ENCODE assay signal across 27 mouse cellular contexts in genomic region chr7:49182427-49182826, GRCm38 (mm10).
A peak's percentile ranks its signal among the peaks of the same experiment; 100 is the strongest.
DNase-seq lines count a peak whose midpoint lies in the region; ATAC-seq and TF ChIP-seq lines count a peak whose summit lies in the region.
"Had no signal": no experiment of that assay in that cellular context is flagged by ENCODE, and none has a peak within 500 bp of the region (broad histone marks: within the 10 kb centered on the region; RNA-seq: fewer than 3 reads in every experiment).

No protein-coding gene starts in this region.

- H3K4me3 ChIP-seq in hindbrain, postnatal 0 days (ENCODE audit: low read length), result no peak overlapping the region
- H3K4me3 ChIP-seq in hindbrain, embryonic 12.5 days, result no peak overlapping the region
- H3K4me3 ChIP-seq in olfactory bulb, adult 2 months (ENCODE audit: insufficient read depth, low read depth, low read length), result no peak overlapping the region
- H3K4me3 ChIP-seq in forebrain, embryonic 10.5 days, result no peak overlapping the region
- H3K4me3 ChIP-seq: hindbrain, embryonic 15.5 days; intestine, embryonic 15.5 days; limb, embryonic 15.5 days; megakaryocyte, embryonic 14.5 days; neural tube, embryonic 12.5 days; stomach, embryonic 15.5 days had no signal

- peaks cover 27% of the 10 kb centered on the region for H3K4me1 ChIP-seq in hindbrain, postnatal 0 days (ENCODE audit: insufficient read depth, low read length)
- peaks cover 29% of the 10 kb centered on the region for H3K4me1 ChIP-seq in hindbrain, embryonic 12.5 days
- H3K4me1 ChIP-seq in olfactory bulb, adult 2 months (ENCODE audit: control insufficient read depth, insufficient read depth, low read length), result peaks cover 45% of the 10 kb centered on the region
- peaks cover 6% of the 10 kb centered on the region for H3K4me1 ChIP-seq in forebrain, embryonic 10.5 days
- H3K4me1 ChIP-seq: stomach, embryonic 15.5 days had no signal

- no peak overlapping the region for H3K4me2 ChIP-seq in hindbrain, postnatal 0 days (ENCODE audit: low read depth, low read length)
- no peak overlapping the region for H3K4me2 ChIP-seq in hindbrain, embryonic 12.5 days (replicated peaks)
- H3K4me2 ChIP-seq: hindbrain, embryonic 15.5 days; intestine, embryonic 15.5 days; limb, embryonic 15.5 days; lung, embryonic 14.5 days; neural tube, embryonic 12.5 days; stomach, embryonic 15.5 days had no signal

- no peak for TF ChIP-seq CTCF in hindbrain, postnatal 0 days (IDR thresholded peaks at IDR 0.05; ENCODE audit: low read depth)
- TF ChIP-seq CTCF in olfactory bulb, adult 2 months (IDR thresholded peaks at IDR 0.05; ENCODE audit: insufficient read depth, low read depth, low read length), result no peak

- ATAC-seq in hindbrain, postnatal 0 days, result no peak
- ATAC-seq in hindbrain, embryonic 12.5 days (ENCODE audit: low FRiP score), result no peak
- ATAC-seq: intestine, embryonic 15.5 days; Patski had no signal

- H3K9me3 ChIP-seq in hindbrain, postnatal 0 days (ENCODE audit: low read length), result no peaks in the 10 kb centered on the region
- H3K9me3 ChIP-seq in hindbrain, embryonic 12.5 days (replicated peaks), result no peaks in the 10 kb centered on the region
- H3K9me3 ChIP-seq in forebrain, embryonic 10.5 days, result no peaks in the 10 kb centered on the region
- H3K9me3 ChIP-seq: hindbrain, embryonic 15.5 days; intestine, embryonic 15.5 days; limb, embryonic 15.5 days; megakaryocyte, embryonic 14.5 days; neural tube, embryonic 12.5 days; stomach, embryonic 15.5 days had no signal

- TF ChIP-seq POLR2A in olfactory bulb, adult 2 months (IDR thresholded peaks at IDR 0.05; ENCODE audit: insufficient read depth, low read depth, low read length), result no peak

- H3K27me3 ChIP-seq in hindbrain, postnatal 0 days (ENCODE audit: insufficient read depth, low read length), result no peaks in the 10 kb centered on the region
- H3K27me3 ChIP-seq in hindbrain, embryonic 12.5 days, result no peaks in the 10 kb centered on the region
- no peaks in the 10 kb centered on the region for H3K27me3 ChIP-seq in forebrain, embryonic 10.5 days (ENCODE audit: poor library complexity, severe bottlenecking)
- H3K27me3 ChIP-seq: hindbrain, embryonic 15.5 days; intestine, embryonic 15.5 days; limb, embryonic 15.5 days; neural tube, embryonic 12.5 days; Patski; stomach, embryonic 15.5 days had no signal

- no peaks in the 10 kb centered on the region for H3K36me3 ChIP-seq in hindbrain, postnatal 0 days (ENCODE audit: insufficient read depth, low read length)
- H3K36me3 ChIP-seq in hindbrain, embryonic 12.5 days, result no peaks in the 10 kb centered on the region
- H3K36me3 ChIP-seq in forebrain, embryonic 10.5 days (replicated peaks), result no peaks in the 10 kb centered on the region
- H3K36me3 ChIP-seq: G1E; hindbrain, embryonic 15.5 days; intestine, embryonic 15.5 days; limb, embryonic 15.5 days; neural tube, embryonic 12.5 days; stomach, embryonic 15.5 days had no signal

- no peak overlapping the region for H3K9ac ChIP-seq in hindbrain, postnatal 0 days (replicated peaks; ENCODE audit: low read length)
- H3K9ac ChIP-seq in hindbrain, embryonic 12.5 days, result no peak overlapping the region
- H3K9ac ChIP-seq: hindbrain, embryonic 15.5 days; intestine, embryonic 15.5 days; limb, embryonic 15.5 days; liver, embryonic 14.5 days; lung, embryonic 14.5 days; neural tube, embryonic 12.5 days; stomach, embryonic 15.5 days had no signal

- DNase-seq in hindbrain, postnatal 0 days (ENCODE audit: low spot score), result peak; percentile 41
- DNase-seq in cerebellum, adult 18-20 months, result peak; percentile 61 to 69
- peak; percentile 53 to 71 for DNase-seq in cerebellum, postnatal 10 days
- no peak for DNase-seq in lung, postnatal 36 days
- DNase-seq in forebrain, embryonic 10.5 days (ENCODE audit: extremely low spot score, low spot score), result no peak
- DNase-seq: adrenal gland, adult 2 months; B cell, adult 2 months; heart, postnatal 4 days; kidney, adult 8-10 months; kidney, postnatal 14 days; layer of hippocampus, postnatal 36 days; lung, embryonic 14.5 days; midbrain, embryonic 14.5 days; retina, postnatal 1 day; thymus, adult 18-20 months; thymus, postnatal 36 days had no signal

- no peak overlapping the region for H3K27ac ChIP-seq in hindbrain, postnatal 0 days
- H3K27ac ChIP-seq in hindbrain, embryonic 12.5 days, result no peak overlapping the region
- H3K27ac ChIP-seq in olfactory bulb, adult 2 months (ENCODE audit: insufficient read depth, low read depth, low read length), result peak overlapping the region; percentile 90
- H3K27ac ChIP-seq in forebrain, embryonic 10.5 days, result no peak overlapping the region
- H3K27ac ChIP-seq: hindbrain, embryonic 15.5 days; intestine, embryonic 15.5 days; limb, embryonic 15.5 days; liver, embryonic 14.5 days; neural tube, embryonic 12.5 days; stomach, embryonic 15.5 days had no signal

- WGBS in hindbrain, postnatal 0 days, result 50% methylated on average over 5 of the region's 5 CpGs
- 82% methylated on average over 5 of the region's 5 CpGs for WGBS in hindbrain, embryonic 12.5 days
- 80% methylated on average over 5 of the region's 5 CpGs for WGBS in olfactory bulb, adult 2 months
- 91% methylated on average over 5 of the region's 5 CpGs for WGBS in forebrain, embryonic 10.5 days

Comparison
In these comparisons a context has a peak if more than half of its experiments do, and no peak if none do; other contexts are left out.
1. DNase-seq: peak in hindbrain, postnatal 0 days (single experiment), cerebellum, adult 18-20 months (2 of 2) and cerebellum, postnatal 10 days (2 of 2); none in lung, postnatal 36 days (single experiment) and forebrain, embryonic 10.5 days (single experiment).